In genomic region chr4:150944707-150945106, GRCm38 (mm10) we compare ENCODE assay signal across 17 mouse cellular contexts. TPM values are rescaled to one million over a fixed set of nuclear protein-coding genes. Genes with fewer than 3 reads are reported as not detected.
DNase-seq lines count a peak whose midpoint lies in the region.
"Had no signal": no experiment of that assay in that cellular context is flagged by ENCODE, and none has a peak within 500 bp of the region (broad histone marks: within the 10 kb centered on the region; RNA-seq: fewer than 3 reads in every experiment).

No protein-coding gene starts in this region.

- DNase-seq in left cerebral cortex, adult 18-20 months (ENCODE audit: low spot score in 2 of 2): peak; percentile 12 to 25
- no peak for DNase-seq in left cerebral cortex, adult 11 months (ENCODE audit: low spot score)
- DNase-seq in right cerebral cortex, adult 18-20 months: peak; percentile 36
- DNase-seq in right cerebral cortex, postnatal 10 days (ENCODE audit: low spot score in 2 of 2): no peak
- no peak for DNase-seq in thymus, postnatal 4 days
- DNase-seq: adrenal gland, adult 2 months; adrenal gland, postnatal 10 days; adrenal gland, postnatal 25 days; cerebellum, adult 11-12 months; cerebellum, adult 2 months; cerebellum, adult 9-10 months; cerebellum, postnatal 10 days; cerebellum, postnatal 25 days; forebrain, postnatal 0 days had no signal

RNA-seq across cellular contexts. Expression of gene Tnfrsf9, which starts 30.3 kb away (rescaled TPM):
- total RNA-seq in left cerebral cortex, adult 18-20 months (2021): under 1 TPM; 0.35 to 0.94 TPM
- total RNA-seq: MEL had no signal

RNA-seq across cellular contexts. Expression of gene Park7, which starts 30.5 kb away (rescaled TPM):
- 100 to 1,000 TPM; 215 to 216 TPM for total RNA-seq in left cerebral cortex, adult 18-20 months (2021)

RNA-seq across cellular contexts. Expression of gene Uts2, which starts 52.2 kb away (rescaled TPM):
- total RNA-seq in left cerebral cortex, adult 18-20 months (2021): not detected
- total RNA-seq: adrenal gland, adult 2 months; adrenal gland, postnatal 10 days; adrenal gland, postnatal 25 days; adrenal gland, postnatal 4 days; ES-E14; forebrain, postnatal 0 days; MEL had no signal

Comparison
In these comparisons a context has a peak if more than half of its experiments do, and no peak if none do; other contexts are left out.
1. DNase-seq: peak in left cerebral cortex, adult 18-20 months (2 of 2) and right cerebral cortex, adult 18-20 months (single experiment); none in left cerebral cortex, adult 11 months (single experiment), right cerebral cortex, postnatal 10 days (0 of 2) and thymus, postnatal 4 days (single experiment).